Mouse (Mus musculus) right cerebral cortex, postnatal 10 days (tissue): ENCODE results near the gene Edaradd.

Experiments used
- DNase-seq, 2 experiments: peaks; one replicate each; pipeline ENCODE4 v3.0.0; 2021; ENCODE audit warnings: low spot score in 2 of 2

Gene Edaradd

DNA sequence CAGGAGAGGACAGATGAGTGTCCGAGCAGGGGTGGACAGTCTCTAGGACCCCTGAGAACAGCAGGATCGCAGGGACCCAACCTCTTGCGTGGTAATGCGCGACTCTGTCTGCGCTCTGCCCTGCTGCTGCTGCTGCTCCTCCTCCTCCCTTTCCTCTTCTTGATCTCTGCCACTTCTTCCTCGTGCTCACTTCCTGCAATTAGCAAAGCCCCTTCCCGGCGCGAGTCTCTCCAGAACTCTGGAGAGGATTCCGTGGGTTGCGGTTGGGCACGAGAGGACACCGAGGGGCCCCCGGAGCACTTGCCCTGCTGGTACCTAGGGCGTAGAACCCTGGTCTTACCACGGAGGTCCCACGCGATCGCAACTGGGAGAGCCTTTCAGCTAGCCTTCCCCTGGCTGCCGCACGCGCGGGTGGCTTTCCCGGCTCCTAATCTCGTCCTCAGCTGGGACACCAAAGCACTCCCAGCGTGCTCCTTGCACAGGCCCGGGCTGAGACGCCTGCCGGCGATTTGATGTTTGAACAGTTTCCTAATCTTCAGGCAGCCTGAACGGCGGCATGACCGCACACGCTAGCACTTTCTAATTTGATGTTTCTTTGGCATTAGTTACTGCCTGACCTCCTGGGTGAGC lies at the start of gene Edaradd:
TSS of gene Edaradd (minus strand) at position 484 of the 630 bp plus-strand sequence.
- DNase-seq, result peak; percentile 55 to 70

DNA sequence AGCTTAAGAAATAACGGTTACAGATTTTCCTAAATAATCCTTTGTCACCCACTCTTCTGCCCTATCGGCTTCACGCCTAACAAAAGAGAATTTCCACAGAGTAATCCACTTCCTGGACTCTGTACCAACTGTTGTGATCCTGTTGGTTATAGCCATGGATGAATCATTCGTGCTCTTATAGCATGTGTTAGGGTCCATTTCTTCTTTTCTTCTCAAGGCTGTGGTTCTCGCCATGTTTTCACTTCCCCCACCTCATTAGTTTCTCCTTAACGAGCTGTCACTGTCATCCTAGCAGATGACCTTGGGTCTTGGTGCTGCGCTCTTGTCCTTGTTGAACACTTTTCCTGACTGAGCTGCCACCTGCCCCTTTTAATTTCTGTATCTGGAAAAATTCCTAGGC lies 49.5 kb upstream of the Edaradd start:
- no peak for DNase-seq

DNA sequence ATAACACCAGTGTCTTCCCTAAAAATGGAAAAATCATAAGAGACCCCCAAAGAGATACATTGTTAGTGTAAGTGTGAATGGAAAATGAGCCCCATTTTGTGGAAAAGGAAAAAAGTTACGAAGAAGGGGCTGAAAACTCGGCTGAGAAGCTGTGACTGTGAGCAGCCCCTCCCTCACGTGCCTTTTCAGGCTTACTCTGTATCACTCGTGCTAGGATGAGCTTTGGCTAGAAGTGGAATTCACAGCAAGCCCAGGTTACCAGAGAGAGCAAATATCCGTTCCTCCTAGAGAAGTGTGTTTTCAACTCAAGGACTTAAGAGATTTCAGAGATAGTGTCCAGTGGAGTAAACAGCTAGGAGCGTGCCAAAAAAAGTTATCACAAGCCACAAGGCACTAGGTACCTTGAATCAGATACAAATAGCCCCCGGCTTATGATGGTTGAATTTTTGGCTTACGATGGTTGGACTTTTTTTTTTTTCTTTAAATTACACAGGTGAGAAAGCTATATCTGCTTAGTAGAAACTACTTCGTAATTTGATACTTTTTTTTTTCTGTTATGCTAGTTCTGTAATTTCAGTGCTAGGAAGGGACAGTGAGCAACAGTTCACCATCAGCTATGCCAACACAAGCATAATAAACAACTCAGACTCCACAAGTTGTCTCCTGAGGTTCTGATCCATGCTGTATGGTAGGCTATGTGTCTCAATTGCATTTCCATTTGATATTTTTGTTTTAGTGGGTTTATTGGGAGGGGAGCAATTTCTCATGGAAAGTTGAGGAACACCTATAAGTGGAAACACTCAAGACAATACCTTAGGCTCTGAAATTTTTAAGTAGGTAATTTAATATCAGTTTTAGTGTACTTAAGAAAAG lies 48.6 kb upstream of the Edaradd start:
- DNase-seq, result no peak

DNA sequence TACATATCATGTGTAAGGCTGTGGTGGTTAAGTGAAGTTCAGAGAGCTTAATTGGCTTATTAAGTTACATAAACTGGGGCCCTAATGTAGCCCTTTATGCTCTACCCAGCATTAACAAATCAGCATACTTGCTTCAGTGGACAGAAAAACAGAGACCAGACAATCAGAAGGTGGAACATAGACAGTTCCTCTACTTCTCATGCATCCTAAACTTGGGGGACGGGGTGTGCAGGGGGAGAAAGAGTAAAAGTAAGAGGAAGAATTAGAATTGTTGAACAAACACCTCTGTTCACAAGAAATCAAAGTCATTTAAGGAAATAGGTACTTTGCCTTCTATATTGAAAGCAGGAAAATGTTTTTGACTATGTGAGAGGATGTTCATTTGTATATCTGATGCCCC lies 47.7 kb upstream of the Edaradd start:
- no peak for DNase-seq

DNA sequence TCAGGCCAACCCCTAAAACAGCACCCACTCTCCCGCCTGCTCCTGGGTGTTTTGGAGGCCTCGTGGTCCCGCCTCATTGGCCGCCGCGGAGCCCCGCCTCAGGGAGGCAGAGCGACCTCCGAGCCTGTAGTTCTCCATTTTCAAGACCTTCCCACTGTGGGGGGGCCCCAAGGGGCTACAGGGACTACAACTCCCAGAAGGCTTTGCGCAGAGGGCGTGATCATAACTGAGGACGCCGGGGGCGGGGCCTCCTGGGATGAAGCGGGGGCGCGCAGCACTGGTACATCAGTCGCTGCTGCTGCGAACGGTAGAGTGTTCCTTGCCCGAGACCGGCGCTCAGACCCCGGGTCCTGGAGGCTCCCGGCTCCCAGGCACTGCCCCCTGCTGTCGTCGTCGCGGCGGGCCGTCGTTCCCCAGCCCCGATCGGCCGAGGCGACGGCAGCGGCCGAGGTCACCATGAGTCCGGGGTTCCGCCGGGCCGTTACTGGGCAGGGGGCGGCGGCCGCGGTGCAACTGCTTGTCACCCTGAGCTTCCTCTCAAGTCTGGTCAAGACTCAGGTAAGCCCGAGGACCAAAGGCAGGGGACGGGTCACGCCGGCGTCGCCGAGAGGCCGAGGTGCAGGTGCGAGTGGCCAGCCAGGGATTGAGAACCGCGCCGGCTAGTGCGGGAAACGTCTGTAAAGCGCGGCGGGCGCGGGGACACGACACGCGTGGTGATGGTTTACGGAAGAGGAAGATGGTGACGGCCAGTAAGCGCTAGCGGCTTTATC lies 45.6 kb upstream of the Edaradd start, which contains the start of gene Ero1lb:
TSS of gene Ero1lb (plus strand) at position 254 of the 770 bp plus-strand sequence.
- DNase-seq, result peak; percentile 100

DNA sequence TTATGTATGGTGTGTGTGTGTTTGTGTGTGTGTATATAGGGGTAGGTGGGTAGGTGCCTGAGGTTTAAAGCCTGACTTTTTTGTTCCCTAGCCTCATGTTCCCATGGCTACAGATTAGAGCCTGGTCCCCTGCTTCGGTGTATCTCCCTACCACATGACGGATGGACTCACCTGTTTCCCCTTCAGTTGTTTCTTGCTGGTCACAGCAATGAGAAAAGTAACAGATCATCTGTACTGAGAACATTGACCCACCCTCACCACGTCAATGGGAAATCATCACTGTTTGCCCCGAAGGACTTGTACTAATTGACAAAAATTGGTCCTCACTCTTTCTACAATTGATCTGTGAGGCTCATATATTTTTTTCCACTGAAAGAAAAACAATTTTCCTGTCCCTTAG lies 42.0 kb upstream of the Edaradd start:
- no peak for DNase-seq

DNA sequence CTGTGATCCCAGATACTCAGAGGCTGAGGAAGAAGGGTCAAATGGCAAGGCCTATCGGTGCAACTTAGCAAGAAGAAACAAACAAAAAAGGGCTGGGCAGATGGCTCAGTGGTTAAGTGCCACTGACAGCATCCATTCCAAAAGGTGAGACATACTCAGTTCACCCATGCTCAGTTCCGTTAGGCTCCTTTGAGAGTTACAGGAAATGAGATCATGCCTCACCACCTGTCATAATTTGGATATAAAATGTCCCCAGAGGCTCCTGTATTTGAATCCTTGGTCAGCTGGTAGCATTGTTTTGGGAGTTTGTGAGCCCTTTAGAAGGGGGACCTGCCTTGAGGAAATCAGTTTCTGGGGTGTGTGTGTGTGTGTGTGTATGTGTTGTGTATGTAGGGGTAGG lies 41.5 kb upstream of the Edaradd start:
- no peak for DNase-seq

DNA sequence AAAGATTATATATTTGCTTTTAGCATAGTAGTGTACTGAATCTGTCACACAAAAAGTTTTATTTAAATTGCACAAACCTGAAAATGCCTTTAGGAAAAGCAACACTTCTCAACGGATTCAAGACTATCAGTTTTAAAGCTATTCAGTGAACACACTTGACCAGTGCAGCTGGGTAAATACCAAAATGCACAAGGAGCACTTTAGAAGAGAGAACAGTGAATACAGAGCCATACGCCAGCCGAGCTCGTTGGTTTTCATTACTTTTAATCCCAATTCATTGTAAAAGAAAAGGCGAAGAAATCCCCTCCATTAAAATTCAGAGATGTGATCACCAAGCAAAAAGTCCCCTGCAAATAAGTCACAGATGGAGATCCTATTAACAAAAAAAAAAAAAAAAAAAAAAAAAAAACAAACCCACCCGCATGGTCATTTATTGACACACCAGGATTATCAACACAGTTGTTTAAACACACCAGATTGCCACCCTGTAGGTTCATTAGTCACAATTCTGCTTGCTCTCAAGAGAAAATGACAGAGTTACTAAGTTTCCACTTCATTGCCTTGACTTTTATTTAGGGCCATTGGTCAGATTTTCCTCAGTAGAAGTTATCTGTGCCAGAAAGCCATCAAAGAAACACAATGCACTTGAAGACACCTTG lies 39.4 kb upstream of the Edaradd start:
- no peak for DNase-seq

DNA sequence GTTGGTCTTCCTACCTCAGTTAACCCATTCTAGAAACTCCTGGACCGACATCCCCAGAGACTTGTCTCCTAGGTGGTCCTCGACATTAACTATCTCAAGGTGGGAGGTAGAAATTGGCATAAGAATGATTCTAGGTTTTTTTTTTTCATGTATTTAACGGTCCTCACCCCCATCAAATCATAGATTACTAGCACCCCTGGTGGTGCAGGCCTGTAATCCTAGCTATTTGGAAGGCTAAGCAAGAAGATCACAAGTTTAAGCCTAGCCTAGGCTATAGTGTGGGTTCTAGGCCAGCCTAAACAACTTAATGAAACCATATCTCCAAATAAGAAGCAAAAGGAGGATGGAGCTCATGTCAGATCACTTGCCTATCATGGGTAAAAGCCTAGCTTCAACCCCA lies 38.8 kb upstream of the Edaradd start:
- no peak for DNase-seq

DNA sequence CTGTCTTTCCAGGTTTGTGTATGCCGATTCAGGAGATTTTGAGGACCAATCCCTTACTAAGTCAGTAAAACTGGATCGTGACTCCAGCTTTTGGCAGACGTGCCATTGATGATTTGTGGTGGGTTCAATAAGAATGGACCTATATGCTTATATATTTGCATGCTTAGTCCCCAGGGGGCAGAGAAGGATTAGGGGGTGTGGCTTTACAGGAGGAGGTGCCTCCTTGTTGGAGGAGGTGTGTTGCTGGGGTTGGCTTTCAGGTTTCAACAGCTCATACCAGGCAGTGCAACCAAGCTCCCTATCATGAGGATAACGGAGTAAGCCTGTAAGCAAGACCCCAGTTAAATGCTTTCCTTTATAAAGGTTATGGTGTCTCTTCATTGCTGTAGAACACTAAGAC lies 34.0 kb upstream of the Edaradd start:
- DNase-seq, result no peak

DNA sequence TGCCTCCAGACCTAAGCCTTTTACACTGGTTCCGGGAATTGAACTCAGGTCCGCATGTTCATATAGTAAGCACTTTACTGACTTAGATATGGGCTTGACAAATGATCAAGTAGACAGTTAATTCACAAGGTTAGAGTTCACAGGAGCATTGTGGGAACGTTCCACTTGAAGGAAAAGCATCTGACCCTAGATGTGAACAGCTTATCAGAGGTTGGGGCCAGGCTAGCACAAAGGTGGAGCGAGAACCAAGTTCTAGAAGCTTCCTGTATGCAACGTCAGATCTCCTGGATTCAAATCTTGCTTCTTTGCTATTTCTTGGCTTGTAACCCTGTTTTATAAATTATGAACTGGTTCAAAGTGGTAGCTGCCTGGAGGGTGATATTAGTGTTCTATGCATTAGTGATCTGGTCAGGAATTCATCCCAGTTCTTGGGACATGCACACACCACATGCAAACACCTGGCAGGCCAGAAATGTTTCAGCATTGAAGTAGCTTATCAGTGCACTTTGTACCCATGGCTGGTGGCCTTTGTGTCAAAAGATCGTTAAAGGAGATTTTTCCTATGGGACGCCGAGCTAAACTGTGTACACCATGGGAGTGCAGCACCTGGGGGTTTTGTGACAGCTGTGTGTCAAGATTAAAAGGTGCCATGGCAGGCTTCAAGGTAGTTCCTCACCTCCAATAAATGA lies 23.8 kb upstream of the Edaradd start:
- DNase-seq, result no peak

DNA sequence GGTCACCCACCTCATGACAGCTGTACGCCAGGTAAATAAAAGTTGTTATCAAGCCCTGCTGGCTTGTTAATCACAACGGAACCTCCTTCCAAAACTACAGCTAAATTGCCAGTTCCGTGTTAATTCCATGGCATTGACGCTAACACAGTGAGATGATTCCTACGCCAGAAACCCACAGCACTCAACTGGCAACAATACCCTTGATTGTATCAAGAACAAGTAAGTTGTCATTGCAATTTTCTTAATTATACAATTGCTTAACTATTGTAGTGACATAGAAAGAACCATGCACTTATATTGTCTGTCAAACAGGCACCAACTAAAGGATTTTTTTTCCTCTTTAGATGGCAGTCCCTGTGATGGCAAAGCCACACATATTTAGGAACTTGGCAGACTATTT lies 23.0 kb upstream of the Edaradd start:
- no peak for DNase-seq

DNA sequence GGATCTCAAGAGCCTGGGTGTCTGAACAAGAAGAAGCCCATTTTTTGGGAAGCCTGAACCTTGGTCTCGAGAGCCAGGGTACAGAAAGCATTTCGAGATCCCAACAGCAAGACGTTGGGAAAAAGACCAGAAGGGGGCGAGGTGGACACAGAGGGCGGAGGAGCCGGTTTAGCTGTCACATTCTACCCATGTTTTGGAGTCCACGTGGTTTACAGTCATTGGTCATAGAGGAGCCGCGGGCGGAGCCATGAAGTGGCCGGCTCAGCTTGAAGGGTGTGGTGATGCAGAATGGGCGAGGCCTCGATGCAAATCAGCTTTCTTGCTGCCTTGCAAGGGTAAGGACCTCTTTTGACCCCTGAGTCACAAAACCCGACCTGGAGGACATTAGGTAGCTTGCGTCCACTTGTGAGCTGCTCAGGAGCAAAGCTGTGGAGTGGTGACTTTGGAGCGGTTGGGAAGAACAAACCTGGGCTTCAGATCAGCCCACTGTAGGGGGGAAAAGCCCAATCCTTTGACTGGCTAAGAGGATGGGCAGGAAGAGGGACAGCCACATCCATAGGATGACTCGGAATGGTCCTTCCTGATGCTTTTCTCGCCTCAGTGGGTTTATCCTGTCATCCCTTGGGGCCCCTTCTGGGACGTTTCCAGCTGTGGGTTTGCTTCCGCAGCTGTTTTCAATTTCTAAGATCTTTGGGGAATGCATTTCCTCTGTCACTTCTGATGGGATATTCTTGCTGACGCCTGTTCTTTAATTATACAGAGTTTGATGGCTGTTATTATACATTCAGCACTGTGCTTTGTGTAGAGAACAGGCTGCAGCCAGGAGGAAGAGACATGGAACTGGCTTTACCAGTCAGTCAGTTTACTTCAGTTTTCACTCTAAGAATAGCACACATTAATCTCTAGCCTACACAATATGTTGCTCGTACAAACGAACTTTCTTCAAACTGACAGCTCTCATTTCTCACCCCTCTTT lies 22.1 kb upstream of the Edaradd start:
- peak; percentile 43 to 51 for DNase-seq

DNA sequence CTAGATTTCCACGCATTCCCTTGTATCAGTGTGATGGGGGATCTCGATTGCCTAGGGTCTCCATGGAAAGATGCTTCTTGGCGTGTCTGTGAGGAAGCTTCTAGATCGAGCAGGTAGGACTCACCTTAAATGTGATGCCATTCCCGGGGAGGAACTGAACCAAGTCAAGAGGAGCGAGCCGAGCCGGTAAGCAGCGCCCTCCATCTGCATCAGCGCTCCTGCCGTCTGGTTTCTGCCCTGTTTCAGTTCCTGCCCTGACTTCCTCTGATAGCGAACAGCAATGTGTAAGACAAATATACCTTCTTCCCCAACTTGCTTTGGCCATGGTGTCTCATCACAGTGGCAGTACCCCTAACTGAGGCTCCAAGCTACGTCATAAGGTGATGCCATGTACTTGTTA lies 19.9 kb upstream of the Edaradd start:
- DNase-seq, result peak in 1 of 2 experiments; percentile 24

DNA sequence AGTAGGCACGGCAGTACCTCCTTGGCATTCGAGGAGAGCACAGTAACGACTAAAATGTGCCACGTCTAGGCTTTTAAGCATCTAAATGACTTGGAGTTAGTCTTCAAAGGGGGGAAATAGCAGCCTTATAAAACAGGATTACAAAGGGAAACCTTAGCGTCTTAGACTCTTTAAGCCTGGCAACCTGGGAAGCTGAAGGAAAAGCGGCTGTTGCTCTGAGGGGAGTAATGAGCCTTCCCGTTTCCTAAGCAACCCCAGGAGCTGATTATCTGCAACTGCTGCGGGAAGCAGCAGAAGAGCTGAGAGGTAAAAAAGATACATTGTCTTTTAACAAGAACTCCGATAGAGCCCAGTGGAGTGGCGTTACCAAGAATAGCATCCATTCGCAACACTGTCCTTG lies 19.5 kb upstream of the Edaradd start:
- DNase-seq, result peak; percentile 36 to 46

DNA sequence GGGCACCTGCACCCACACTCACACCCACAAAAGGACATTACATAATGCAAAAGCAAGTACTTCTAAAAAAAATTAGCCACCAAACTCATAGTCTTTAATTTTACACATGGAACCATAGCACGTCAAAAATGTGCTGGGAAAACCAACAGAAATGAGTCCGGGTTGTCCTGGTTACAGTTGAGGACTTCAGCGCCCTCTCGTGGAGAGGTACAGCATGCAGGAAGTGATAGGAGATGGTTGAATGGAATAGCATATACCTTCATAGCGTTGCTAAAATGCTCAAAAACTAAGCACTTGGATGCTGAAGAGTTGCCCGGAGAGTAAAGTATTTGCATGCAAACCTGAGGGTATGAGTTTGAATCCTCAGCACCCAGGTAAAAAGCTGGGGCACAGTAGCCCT lies 17.7 kb upstream of the Edaradd start:
- DNase-seq, result peak in 1 of 2 experiments; percentile 60

DNA sequence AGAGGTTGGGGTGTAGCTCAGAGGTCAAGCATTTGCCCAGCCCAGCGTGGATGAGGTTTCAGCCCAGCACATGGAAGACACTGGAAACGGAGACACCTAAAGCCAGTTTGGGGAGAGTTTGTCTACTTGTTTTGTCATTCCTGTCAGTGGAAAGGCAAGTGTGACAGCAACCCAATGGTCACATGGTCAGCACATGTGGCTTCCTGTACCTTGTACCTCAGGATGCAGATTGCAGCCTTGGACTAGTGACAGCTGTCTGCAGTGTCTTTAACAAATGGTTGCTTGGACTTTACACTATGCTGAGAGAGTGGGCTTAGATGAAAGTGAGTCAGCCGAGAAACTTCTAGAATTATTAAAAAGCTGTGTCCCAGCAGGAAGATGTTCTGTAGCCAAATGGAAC lies 14.4 kb upstream of the Edaradd start:
- no peak for DNase-seq

DNA sequence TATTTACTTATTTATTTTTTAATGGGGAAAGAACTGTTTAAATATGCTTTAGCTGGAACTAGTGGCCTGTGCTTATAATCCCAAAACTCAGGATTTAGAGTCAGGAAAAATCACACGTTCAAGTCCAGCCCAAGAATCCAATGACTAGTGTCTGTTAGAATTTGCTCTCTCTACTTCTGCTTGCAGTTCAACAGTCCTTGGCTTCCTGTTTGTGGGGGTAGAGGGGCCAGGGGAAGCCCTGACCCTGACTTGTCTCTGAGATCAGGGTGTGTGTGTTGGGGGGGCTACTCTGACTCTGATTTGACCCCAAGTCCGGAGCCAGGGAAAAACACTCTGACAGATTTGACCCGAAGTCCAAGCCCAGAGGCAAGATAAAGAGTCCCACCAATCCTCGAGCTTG lies 5.4 kb upstream of the Edaradd start:
- DNase-seq, result no peak

DNA sequence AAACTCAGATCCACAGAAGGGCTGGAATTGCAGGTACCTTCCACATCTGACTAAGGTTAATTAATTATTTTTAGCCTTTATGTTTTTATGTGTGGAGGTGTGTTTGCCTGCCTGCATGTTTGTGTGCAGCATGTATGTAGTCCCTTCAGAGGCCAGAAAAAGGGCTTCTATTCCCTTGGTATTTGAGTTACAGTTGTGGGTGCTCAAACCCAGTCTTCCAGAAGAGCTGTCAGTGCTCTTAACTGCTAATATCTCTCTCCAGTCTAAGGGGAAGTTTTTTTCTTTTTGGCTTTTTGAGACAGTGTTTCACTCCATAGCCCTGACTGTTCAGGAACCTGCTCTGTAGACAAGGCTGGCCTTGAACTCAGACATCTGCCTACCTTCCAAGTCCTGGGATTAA lies 2.1 kb upstream of the Edaradd start:
- DNase-seq, result no peak

DNA sequence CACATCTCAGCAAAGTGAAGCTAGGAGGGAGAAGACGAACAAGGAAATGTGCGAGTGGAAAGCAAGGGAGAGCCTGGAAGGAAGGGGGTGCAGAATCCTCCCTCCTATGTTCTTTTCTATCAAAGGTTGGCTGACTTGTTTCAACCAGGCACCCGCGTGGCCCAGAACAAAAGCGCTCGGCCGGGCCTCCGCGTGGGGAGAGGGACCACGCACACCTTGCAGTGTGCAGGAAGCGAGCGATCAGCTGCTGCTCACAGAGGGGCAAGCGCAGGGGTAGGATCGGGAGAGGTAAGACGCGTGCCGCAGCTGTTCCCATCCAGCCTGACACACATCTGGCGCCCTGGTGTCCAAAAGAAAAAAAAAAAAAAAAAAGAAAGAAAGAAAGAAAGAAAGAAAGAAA lies 867 bp downstream of the Edaradd start:
- DNase-seq, result no peak
